Mouse (Mus musculus): ENCODE measurements at regions not wholly inside any gene's neighbourhood (a gene's known extent, or its start where the extent isn't known, plus 50 kb on each side); places are given as distances from the start of the nearest gene placed in this dataset.

DNA sequence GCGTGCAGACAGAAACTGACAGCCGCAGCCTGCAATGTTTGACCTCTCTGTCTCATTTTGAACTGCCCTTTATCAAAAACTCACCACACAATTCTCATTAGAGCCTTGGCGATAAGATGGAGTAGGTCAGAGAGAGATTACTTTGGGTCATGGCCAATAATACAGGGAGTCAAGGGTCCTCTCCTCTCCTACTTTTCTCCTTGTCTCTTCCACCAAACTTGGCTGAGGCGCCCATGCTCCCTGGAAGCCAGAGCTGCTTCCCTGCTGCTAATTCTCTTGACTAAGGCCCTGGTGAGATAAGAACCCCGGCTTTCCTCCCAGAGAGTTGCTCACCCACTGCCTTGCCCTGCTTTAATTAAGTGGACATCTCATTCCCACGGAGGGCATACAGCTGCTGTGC lies 355.3 kb upstream of the Smim15 start:
- peak in 1 of 2 experiments; percentile 14 for DNase-seq

DNA sequence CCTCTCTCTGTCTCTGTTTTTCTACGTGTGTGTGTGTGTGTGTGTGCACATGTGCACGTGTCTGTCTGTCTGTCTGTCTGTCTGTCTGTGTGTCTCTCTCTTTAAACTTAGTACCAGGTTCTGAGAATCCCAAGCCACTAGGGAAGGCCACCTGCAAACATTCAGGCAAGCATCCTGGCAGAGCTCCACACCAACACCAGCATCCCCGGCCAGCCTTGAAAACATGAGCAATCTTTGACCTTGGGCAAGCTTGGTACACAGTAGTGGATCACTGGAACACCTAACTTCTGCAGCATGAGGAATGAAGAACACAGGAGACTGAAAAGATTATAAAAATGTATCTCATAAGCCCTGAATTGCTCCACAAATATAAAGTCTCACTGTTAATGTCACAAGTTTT lies 359.0 kb upstream of the Smim15 start:
- no peak for DNase-seq

DNA sequence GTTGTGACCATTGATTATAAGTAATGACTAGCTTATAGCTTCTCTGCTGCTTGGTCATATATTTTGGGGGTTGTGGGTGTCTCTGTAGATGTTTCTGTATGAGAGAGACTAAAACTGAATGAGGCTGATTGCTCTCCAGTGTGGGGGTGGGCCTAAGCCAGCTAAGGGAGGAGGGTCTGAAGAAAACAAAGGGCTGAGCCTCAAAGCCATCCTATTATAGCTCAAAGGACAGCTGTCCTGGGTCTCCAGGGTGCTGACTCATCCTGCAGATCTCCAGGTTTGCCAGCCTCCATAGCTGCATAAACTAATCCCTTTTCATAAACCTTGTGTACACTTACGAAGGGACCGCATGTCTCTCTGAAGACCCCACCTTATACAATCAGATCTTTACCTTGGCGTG lies 360.3 kb upstream of the Smim15 start:
- no peak for DNase-seq

DNA sequence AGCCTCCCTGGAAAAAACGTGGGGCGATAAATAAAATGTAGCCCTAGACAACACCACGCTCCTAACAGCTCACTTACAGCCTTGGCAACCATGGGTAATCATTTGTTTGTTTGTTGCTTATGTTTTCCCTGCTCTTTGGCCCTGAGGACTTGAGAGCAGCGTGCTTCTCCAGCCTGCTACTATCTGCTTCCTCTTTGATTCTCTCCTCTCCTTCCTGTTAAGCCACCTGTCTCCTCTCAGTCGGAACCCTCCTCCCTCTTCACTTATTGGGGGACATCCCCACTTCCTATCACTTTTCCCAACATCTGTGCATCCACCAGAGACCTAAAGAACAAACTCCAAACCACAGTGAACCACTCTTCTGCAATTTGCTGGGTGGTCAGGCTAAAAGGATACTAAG lies 362.5 kb upstream of the Smim15 start:
- DNase-seq = no peak

DNA sequence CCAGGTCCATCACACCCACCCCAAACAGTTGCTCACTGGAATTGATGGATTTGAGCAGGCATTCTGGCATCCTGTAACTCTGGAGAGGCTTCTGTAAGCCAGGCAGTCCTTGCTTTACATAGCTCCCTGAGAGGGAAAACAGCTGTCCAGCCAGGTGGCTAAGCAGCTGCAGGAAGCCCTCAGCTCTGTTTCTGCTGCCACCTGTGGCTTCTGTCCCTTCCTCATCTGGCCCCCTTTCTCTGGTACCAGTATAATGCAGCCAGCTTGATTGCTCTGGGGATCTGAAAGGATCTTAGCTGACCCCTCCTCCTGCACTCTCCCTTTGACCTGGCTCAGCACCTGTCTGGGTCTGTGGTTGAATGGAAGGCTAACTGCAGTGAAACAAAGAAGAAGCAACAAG lies 365.4 kb upstream of the Smim15 start:
- no peak for DNase-seq

DNA sequence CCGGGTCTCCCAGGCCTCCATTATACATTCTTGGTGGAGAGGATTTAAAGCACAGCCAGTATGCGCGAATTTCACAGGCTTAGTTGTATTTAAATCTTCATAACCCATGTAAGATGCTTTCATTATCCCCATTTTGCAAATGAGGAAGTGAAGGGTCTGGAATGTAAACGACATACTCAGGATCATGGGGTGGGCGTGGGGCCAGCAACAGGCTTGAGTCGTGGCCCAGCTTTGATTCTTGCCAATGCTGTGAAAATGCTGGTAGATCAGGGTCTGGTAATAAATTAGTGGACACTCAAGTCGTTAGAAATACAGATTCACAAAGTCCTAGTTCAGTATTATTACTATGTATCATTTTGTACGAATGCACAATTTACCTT lies 367.2 kb upstream of the Smim15 start:
- peak in 1 of 2 experiments; percentile 48 for DNase-seq

DNA sequence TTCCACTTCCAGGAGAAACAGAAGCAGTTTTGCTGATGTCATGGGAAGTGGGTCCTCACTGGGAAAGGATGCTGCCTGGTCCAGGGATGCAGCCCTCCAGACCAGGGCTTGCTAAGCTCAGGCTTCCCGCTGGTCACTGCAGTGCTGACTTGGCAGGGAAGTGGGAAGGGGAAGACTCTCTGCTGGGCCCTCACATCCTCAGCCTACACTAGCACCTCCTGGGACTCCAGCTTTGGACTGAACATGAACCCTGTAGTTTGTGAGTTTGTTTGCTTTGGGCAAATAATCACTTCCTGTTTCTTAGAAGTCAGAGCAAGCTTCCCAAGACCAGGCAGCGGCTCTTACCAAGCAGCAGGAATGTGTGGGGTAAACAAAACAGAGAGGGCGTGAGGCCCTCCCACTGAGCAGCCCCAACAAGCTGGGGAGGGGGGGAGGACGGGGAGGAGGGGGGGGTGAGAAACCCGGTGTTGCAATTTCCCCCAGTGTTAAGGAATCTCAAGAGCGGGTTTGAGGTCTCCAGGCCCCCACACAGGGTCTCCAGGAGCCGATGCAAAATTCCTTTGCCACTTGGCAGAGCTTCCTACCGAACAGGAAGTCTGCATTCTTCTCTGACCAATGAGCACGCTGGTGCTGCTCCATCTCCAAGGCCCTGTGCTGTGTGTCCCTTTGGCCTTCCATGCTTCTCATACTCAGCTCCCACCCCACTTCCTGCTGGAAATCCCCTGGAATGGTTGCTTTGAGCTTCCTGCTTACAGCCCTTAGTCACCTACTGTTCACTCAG lies 367.7 kb upstream of the Smim15 start:
- DNase-seq = peak; percentile 54 to 80

DNA sequence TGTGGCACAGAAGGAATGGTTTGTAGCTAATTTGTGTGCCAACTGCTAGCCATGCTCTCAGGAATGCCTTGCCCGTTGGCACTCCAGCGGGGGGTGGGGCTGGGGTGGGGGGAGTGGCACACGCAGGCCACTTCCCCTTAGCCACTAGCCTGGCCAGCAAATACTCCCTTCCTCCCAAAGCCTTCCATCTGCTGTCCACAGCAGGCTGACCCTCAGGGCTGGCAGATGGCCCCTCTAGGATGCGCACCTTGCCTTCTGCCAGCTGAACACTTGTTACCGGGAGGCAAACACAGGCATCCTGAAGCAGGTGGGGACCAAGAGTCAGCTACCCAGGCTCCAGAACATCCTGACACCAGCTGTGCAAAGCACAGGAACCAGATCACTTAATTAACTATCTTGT lies 372.1 kb upstream of the Smim15 start:
- no peak for DNase-seq

DNA sequence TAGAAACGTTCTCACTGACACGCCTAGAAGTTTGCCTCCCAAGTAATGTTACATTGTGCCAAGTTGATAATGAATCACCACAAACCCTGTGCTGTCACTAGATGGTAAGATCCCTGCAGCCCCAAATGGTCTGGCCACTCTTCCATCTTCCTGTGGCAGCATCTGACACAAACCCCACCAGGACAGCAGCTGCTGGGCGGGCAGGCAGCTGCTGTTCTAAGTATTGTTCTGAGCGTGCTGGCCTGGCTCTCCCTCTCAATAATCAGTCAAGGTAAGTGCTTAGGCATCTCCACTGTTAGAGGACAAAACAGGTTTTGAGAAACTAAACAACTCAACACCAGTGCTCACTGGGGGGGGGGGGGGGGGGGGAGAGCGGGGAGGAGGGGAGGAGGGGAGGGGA lies 375.7 kb upstream of the Smim15 start:
- no peak for DNase-seq

DNA sequence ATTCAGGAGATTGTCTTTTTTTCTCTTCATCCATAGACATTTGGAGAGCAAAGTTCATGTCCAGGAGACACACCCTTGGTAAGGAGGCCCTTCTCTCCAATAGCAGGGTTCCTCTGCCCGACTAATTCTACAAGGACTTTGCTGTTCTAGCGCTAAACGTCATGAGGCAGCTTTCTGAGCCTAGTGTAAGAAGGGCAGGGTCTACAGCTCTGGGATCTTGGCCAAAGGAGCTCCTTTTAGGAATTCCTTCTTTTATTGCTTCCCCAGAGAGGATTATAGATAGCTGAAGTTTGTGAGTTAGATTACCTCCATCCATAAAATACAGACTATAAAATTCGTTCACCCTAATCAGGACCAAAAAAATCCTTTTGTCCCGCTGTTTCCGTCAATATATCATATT lies 378.5 kb upstream of the Smim15 start:
- no peak for DNase-seq

DNA sequence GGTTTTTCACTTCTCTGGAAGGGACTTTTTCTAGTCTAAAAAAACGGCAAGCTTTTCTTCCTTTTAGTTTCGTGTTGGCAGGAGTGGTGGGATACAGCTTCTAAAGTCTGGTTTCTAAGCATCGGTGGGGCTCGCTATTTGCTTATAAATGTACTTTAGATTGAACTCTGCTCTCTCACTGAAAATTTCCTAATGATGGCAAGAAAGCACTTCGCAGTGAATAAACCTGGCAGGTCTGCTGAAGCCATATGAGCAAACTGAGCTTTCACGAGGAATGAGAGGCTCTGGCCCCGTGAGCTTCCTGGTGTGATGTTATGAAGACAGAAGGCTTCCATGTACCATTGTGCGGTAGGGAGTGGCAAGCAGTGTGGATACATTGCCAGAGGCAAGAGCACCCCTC lies 380.0 kb upstream of the Smim15 start:
- DNase-seq = no peak

DNA sequence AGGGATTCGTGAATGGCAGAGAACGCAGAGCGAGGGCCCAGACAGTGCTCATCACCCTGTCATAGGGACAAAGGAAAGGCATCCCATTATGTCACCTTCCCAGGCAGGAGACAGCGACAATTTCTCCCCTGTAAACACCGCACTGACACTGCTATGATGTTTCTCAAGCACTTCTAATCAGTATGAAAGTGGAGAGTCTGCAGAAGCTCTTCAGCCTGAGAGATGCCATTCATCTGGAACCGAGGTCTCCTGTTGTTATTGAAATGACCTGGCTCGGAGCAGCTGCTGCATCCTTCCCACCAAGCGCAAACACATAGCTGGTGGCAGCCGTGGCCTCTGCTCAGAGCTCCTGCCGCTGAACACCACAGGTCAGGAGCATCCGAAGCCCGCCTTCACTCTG lies 380.5 kb upstream of the Smim15 start:
- no peak for DNase-seq

DNA sequence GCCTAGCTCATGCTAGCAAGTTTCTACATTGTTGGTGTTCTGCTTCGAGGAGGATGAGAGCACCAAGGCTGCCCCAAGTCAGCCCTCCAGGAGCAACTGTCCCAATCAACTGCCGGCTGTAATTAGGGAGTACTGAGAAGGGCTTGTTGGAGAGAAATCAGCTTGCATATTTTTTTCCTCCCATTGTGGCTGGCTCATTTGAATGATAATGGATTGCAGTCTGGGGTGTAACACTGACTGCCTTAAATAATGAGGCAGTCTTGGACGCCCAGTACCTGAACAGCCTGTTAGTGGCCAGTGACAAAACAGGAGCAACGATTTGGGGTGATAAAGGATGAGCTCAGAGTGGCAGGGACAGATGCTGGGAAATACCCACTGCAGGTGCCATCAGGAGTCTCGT lies 382.8 kb upstream of the Smim15 start:
- no peak for DNase-seq

DNA sequence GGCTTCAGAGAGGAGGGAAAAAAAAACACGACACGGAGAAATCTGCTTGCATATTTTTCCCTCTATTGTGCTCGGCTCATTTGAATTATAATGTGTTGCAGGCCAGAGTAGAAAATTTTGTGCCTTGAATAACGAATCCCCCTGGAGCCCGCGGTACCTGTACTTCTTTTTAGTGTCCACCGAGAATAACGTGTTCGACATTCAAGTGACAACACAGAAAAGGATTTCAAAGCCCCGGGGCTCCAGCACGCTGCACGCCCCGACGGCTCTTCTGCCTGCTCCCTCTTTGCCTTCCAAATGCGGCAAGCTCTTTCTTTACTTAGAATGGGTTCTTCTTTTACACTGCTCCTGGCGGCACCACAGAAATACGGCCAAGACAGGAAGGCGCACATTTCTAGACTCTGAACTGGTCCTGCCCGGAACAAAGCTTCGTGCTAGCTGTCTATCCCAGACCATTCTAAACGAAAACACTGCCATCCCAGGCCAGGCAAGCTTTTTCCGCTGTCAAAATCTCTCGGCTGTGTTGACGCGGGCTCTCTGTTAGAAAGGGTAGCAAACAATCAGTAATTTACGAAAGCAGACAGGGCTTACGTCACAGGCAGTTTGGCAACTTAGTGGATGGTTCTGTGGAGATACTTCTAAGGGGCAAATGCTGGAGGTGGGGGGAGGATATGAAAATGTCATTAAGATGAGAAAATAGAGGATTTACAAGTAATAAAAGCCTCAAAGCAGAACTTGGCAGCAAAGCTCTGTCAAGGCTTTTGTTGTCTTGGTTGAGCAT lies 398.2 kb upstream of the Smim15 start:
- DNase-seq = peak; percentile 49 to 51

DNA sequence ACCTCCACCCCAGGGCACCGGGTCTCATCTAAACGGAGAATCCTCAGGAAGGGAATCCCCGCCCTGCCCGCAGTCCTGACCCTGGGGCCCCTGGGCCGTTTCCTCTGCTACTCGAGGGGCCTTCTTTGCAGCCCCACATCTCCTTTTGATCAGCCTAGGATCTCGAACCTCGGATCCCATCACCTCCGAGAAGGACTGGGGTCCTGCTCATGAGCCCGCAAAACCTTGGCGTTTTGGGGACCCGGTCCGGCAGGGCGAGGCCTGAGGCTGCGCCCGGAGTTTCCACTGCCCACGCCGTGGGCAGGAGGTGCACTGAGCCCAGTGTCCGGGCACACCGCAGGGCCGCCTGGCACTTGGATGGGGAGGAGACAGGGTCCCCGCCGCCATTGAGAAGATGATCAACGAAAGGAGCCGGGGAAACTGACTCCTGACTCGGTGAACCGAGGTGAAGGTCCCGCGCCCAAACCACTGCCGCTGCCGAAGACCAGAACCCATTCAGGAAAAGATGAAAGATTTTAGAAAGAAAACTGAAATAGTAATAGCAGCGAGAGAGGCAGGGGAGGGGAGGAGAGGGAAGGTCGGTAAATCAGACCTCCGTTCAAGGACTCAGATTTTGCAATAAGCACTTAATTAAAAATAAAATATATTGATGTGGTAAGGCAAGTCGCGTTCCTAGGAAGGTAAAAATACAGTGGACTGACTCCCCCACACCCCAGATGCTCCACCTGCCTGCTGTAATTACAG lies 399.0 kb upstream of the Smim15 start:
- no peak for DNase-seq

DNA sequence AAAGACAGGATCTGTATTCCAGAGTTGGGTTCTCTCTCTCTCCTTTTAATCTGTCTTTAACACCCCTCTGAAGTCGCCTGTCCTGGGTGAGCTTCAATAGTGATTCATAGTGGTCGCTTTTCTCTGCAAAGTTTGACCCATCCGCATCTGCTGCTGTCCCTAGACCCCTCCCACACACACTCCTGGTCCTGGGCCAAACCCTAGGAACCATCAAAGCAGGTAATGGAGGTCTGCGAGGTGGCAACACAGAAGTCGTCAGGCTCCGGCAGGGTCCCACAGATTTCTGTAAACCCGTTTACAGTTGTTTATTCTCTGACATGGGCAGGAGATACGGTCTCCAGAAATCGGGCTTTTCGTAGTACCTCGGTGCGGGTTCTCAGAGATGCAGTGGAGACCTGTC lies 399.5 kb upstream of the Smim15 start:
- no peak for DNase-seq

DNA sequence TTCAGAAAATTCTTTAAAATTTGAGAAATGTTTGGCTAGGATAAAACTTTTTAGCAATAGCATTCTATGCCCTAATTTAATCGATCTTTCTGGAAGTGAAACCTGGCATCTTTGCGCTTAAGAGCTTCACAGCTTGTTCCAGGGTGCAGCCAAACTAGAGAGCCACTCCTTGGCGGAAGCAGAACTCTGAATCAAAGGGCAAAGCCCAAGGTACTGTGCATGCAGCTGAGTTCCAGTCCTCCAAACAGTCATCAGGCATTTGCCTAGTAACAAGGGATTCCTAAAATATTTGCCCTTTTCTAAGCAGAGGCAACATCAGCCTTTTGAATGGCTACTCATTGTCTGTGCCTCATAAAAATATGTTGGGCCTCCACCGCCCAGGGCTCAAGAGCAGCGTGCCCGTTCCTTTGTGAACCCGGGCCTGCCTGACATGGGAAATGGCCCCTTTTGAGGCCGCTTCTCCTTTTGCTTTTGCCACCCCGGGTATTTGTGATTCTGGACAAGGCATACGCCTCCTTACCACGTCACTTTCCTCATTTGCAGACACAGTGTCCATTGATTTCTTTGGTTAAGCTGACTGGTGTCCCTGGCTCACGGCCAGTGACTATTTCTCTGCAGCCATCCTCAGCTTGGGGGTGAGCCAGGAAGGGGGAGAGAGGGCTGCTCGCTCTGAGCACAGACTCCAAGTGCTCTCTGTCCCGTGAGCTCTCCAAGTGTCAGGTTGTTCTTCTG lies 402.2 kb upstream of the Smim15 start:
- DNase-seq = peak; percentile 48 to 58

DNA sequence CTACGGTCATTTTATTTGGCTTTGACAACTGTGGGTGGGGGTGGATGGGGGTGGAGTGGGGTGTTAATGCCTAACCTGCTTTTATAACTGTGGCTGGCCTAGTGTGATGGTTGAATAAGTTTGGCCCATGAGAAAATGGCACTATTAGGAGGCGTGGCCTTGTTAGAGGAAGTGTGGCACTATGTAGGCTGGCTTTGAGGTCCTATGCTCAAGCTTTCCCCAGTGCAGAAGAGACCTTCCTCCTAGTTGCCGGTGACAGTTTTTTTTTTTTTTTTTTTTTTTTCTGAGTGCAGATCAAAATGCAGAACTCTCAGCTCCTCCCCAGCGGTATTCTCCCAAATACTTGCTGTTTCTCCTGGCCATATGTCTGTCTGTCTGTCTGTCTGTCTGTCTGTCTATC lies 404.6 kb upstream of the Smim15 start:
- peak; percentile 13 to 43 for DNase-seq

DNA sequence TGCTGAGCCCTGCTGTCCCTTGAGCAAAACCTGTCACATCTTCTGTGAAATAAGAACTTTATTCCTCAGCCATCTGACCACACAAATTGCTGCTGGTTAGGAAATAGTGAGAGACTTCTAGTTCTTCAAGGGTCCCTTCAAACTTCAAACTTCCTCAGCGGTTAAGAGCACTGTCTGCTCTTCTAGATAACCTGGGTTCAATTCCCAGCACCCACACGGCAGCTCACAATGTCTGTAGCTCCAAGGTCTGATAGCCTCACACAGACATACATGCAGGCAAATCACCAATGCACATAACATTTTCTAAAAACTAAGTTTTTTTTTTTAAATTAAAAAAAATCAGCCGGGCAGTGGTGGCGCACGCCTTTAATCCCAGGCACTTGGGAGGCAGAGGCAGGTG lies 407.0 kb upstream of the Smim15 start:
- DNase-seq = no peak

DNA sequence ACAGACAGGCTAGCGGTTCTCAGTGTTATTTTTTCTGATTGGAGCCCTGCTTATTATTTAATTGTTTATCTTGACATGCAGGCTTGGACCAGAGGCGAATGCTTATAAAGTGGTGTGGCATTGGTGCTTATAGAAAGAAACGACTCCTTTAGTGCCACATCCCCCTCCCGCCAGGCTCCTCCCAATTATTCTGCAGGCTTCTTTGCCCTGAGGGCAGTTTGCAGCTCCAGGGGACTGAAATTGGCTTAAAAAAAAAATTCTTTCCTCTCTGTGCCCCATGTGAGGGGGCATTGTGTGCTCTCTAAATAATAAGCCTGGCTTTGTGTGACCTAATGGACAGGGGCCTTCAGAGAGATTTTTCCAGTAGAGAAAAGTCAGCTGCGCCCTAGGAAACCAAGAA lies 409.1 kb upstream of the Smim15 start:
- no peak for DNase-seq

DNA sequence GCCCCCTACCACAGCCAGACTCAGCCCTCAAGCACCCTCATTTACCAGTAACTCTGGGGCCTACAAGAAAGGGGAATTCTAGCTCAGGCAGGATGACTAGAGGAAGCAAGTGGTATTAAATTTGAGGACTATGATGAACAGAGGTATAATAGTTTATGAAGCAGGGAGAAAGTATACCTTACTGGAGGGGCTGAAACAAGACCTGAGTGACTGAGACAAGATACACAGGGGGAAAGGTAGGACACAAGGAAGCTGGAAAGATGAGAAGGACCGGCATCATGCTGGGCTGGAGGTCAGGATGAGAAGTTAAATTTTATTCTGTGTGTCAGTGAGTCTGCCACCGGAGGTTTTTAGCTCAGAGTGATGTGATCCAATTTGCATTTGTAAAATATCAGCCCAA lies 417.2 kb upstream of the Smim15 start:
- DNase-seq = no peak

DNA sequence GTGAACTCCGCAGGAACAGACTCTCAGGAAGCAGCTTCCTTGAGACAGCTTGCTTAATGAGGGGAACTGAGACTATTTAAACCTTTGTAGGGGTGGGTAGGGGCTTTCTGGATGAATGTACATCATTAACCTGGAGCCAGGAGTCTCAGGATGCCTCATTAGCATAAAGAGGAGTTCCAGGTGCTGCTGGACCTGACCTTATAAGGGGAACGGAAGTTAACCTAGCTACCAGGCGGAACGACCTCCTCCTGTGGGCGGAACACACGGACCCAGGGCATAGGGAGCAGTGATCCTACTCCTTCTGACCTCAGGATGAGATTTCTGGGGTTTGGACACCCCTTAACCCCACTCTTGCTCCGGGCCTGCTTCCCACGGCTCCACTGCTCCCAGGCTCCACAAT lies 417.6 kb upstream of the Smim15 start:
- no peak for DNase-seq

DNA sequence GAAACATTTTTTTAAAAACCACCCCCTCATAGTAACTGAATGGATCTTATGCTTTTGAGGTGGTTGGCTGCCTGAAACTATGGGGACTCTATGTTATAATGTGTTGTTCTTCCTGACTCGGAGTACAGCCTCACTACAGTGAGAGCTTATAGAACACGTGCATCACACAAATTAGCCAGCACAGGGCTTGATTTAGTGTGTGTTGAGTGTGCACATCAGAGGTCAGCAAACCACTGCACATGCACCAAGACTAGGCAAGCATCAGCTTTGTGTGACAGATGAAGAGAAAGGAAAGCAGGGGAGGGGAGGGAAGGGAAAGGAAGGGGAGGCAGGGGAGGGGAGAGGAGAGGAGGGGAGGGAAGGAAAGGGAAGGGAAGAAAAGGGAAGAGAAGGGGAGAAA lies 422.9 kb upstream of the Smim15 start:
- no peak for DNase-seq

All from kidney, postnatal 25 days (tissue).